Mouse (Mus musculus) small intestine, adult 2 months (tissue): ENCODE measurements at regions not wholly inside any gene's neighbourhood (a gene's known extent, or its start where the extent isn't known, plus 50 kb on each side); places are given as distances from the start of the nearest gene placed in this dataset.

Experiments
- CTCF ChIP-seq: fragments of 200-500 bp; IDR thresholded peaks from 2 replicates; pipeline ENCODE4 v1.5.1; 2012; ENCODE audit warnings: low read depth, mild to moderate bottlenecking, control low read depth, inconsistent platforms, low read length, moderate library complexity, mixed read lengths; ENCODE audit not compliant: insufficient replicate concordance, insufficient read length; ENCODE audit errors: extremely low read depth
- POLR2A ChIP-seq: fragments of 200-500 bp; IDR thresholded peaks from 2 replicates; pipeline ENCODE4 v1.6.1; 2012; ENCODE audit warnings: low read depth, mild to moderate bottlenecking, control low read depth, inconsistent platforms, low read length, moderate library complexity

GRCm38 (mm10) chr2:124959431-124959830 is 108.5 kb upstream of the Slc24a5 start:
- TF ChIP-seq CTCF (no peak), POLR2A (no peak)
